Mouse (Mus musculus) heart, postnatal 10 days (tissue): ENCODE measurements around the gene Nup188. TPM values are rescaled to one million over a fixed set of nuclear protein-coding genes. Genes with fewer than 3 reads are reported as not detected.

ENCODE experiments used
- DNase-seq, 2 experiments: peaks; one replicate each; pipeline ENCODE4 v3.0.0; 2021
- intact Hi-C: fragments of 180-260 bp; cut with DNase I; formaldehyde crosslinking; loops from one replicate; pipeline ENCODE4 v1.15.1; 2025
- total RNA-seq, 2 experiments: library from RNA; stranded (reverse); gene quantifications; 2 replicates each; pipeline ENCODE4 v1.2.3; 2021

Nup188 gene
- total RNA-seq, 2 experiments from 2014 or later = 25.1 to 26.6 TPM

DNA sequence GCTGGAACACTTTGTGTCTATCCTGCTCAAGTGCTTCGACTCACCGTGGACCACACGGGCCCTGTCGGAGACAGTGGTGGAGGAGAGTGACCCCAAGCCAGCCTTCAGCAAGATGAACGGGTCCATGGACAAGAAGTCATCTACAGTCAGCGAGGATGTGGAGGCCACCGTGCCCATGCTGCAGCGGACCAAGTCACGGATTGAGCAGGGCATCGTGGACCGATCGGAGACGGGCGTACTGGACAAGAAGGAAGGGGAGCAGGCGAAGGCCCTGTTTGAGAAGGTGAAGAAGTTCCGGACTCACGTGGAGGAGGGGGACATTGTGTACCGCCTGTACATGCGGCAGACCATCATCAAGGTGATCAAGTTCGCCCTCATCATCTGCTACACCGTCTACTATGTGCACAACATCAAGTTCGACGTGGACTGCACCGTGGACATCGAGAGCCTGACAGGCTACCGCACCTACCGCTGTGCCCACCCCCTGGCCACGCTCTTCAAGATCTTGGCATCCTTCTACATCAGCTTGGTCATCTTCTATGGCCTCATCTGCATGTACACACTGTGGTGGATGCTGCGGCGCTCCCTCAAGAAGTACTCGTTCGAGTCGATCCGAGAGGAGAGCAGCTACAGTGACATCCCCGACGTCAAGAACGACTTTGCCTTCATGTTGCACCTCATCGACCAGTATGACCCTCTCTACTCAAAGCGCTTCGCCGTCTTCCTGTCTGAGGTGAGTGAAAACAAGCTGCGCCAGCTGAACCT, 30.4 kb upstream of the Nup188 start:
- intact Hi-C loops = no loop called here
- DNase-seq = no peak

DNA sequence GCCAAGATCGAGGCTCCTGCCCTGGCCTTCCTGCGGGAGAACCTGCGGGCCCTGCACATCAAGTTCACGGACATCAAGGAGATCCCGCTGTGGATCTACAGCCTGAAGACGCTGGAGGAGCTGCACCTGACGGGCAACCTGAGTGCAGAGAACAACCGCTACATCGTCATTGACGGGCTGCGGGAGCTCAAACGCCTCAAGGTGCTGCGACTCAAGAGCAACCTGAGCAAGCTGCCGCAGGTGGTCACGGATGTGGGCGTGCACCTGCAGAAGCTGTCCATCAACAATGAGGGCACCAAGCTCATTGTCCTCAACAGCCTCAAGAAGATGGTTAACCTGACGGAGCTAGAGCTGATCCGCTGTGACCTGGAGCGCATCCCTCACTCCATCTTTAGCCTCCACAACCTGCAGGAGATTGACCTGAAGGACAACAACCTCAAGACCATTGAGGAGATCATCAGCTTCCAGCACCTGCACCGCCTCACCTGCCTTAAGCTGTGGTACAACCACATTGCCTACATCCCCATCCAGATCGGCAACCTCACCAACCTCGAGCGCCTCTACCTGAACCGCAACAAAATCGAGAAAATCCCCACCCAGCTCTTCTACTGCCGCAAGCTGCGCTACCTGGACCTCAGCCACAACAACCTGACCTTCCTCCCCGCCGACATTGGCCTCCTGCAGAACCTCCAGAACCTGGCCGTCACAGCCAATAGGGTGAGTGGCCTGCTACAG, 29.4 kb upstream of the Nup188 start:
- no peak for DNase-seq
- intact Hi-C loops = no loop called here

DNA sequence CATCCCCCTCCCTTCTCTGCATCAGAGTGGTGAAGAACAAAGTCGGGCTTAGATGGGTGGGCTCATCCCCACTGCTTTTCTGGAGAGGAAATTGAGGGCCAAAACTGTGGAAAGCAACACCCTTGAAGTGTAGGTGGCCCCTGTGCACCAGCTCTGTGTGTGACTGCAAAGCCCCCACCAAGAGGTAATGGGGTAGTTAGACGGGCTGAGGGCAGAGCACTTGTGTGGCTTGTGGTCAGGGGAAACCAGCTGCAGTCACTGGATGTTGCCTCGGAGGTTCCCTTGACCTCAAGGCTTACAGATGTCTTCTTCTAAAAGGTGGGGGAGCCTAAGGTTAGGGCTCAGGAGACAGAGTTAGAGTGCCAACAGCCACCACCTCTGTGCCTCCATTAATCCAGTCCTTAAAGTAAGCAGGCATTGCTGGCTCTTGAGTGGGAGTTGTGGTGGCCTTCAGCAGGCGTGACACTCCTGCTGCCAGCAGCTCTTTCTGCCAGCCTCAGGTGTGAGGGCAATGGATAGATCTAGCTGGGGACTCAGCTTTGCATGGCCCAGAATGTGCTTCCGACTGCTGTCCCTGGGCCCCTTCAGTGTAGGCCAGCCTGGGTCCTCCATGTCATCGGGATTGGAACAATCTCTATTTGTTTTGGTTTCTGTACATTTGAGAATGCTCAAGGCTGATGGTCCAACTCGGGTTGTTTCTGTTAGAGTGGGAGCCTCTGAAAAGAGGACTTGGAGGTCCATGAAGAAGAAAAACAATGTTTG, 28.3 kb upstream of the Nup188 start:
- DNase-seq = peak in 1 of 2 experiments; percentile 5
- intact Hi-C loops = loop anchor here (1.0 kb wide), 1 partner anchor 16 kb away; no protein-coding TSS in a partner anchor

DNA sequence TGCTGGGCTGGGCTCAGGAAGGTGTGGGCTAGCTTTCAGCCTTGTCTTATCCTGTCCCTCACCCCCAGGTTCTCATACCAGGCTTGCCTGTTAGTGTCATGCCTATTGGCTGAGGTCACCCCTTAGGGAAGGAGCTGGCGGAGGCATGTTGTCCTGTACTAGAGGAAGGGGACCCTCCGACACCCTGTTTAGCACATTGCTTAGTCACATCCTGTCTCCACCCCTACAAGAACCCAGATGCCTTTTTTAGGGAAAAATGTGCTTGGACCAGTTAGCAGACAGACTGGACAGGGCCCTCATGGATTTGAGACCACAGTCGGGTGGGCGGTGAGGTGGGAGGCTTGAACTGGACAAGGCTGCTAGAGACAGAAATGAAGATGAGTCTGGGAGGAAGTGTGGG, 27.6 kb upstream of the Nup188 start:
- intact Hi-C loops = loop anchor here (1.0 kb wide), 1 partner anchor 16 kb away; no protein-coding TSS in a partner anchor
- peak; percentile 78 to 81 for DNase-seq

DNA sequence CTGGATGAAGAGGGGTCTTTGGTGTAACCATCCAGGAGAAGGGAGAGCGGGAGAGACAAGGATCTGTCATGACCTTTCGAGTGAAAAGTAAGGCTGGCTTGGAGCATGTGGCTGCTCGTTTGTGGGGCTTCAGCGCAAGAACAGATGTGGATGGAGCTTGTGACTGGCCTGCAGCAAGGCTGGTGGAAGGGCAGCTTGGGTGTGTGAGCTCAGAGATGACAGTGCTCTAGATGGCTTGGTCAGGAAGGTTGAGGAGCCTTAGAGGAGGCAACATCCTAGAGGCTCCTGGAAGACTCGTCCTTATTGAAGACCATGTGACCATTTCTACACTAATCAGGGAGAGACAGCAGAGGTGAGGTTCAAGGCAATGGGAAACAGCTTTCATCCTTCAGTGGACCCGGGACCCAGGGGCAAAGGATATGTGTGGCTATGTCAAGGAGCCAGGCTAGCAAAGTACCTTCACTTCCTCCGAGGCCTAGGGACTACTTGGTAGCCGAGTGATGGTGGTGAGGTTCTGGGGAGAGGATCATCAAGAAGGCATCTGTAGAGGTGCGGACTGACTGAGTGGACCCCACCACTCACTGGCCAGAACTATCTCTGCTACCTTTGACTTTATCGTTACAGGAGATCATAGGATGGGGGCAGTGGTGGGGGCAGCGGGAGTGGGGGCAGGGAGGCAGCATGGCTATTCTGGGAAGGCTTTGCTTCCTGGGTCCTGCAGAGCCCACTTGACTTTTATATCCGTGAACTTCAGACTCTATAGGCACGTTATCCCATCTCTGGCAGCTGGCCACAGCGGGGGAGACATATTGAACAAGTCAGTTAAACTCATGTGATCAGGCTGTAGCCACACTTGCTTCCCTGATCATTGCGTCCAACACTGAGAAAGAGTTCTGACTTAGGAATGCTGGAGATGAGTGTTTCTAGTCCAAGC, 26.8 kb upstream of the Nup188 start:
- intact Hi-C loops = no loop called here
- peak in 1 of 2 experiments; percentile 29 for DNase-seq

DNA sequence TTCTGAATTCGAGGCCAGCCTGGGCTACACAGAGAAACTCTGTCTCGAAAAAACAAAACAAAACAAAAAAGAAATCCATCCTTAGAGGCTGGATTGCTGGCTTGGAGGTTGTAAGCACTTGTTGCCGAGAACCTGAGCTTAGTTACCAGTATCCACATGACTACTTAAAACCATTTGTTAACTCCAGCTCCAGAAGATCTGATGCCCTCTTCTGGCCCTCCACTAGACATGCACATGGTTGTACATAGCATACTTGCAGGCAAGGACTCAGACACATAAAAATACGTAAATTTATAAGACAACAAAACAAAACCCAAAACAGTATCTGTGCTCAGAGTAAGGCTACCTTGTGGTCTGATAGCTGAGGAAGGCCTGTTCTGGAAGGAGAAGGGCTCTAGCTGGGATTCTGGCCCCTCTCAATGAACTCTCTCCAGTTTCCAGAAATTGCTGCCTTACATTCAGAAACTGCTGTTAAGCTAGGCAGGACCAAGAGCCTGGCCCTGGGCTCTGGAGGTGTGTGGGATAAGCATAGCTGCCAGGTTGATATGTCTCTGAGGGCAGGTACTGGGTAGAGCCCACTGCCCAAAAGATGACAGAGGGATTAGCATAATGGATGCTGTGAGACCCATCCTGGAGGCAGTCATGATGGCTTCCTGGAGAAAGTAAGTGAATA, 25.0 kb upstream of the Nup188 start:
- intact Hi-C loops = no loop called here
- no peak for DNase-seq

DNA sequence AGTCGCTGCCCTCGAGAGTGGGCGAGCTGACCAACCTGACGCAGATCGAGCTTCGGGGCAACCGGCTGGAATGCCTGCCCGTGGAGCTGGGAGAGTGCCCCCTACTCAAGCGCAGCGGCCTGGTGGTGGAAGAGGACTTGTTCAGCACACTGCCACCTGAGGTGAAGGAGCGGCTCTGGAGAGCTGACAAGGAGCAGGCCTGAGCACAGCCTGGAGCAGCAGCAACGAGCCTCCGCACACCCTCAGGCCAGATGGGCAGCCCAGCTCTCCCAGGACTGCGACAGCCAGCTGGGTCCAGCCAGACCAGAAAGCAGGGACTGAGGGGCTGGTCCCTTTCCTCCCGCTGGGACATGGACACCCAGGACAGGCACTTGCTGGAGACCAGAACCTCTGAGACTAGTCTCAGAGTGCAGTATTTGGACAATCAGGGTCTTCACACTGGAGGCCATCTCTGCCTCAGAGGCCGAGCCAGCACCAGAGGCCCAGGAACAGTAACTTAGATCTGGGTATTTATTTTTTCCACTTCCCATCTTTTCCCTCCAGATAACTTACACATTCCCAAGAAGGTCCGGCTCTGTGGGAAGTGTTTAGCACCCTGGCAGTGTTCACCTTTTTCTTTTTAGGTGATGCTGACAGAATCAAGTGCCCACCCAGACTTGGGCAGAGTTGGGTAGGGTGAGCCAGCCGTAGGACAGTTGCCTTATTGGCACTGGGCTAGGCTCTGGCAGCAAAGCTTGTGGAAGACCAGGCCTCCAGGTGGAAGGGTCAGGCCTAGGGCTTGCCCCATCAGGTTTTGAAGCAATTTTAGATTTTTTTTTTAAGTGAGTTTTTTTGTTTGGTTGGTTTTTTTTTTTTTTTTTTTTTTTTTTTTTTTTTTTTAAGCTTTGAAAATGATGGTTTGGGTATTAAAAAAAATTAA, 24.0 kb upstream of the Nup188 start:
- intact Hi-C loops = no loop called here
- DNase-seq = no peak

DNA sequence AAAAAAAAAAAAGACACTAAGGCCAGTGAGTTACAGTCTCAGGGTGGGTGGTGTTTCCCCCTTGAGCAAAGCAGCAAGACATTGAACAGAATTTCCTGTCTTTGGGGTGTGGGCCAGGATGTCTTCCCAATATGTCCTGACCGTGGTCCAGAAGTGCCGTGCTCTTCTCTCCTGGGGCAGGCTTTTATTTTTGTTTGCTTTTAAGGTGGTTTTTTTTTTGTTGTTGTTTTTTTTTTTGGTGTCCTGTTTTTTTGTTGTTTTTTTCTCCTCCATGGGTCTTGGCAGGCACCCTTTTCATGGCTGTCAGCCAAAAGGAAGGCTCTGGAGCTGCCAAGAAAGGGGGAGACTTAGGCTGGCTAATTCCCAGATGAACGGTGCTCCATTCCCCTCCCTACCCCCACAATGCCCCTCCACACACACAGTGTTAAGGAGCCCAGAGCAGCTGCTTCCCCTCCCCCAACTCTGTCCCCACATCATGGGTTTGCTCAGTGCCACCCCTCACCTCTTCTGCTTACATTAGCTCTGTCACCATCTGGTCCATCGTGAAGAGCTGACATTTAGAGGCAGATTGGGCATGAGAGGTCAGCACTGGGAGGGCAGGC, 23.3 kb upstream of the Nup188 start:
- DNase-seq = peak; percentile 70 to 75
- intact Hi-C loops = no loop called here

DNA sequence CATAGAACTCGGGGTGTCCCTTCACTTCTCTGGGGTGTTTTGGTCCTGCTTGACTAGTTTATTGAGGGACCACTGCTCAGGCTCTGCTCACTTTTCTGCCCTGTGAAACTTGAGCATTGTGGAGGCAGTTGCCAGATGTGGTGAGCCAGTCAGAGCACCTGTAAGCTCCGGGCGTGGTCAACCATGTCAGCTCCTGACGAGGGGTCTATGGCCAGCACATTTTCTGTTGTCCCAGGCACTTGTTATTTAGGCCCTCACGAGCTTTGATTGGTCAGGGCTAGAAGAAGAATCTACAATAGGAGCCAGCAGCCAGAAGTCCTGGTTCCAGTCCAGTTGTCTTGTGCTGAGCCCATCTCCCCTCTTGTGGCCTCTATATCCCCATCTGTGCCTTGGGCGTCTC, 22.4 kb upstream of the Nup188 start:
- no peak for DNase-seq
- intact Hi-C loops = no loop called here

DNA sequence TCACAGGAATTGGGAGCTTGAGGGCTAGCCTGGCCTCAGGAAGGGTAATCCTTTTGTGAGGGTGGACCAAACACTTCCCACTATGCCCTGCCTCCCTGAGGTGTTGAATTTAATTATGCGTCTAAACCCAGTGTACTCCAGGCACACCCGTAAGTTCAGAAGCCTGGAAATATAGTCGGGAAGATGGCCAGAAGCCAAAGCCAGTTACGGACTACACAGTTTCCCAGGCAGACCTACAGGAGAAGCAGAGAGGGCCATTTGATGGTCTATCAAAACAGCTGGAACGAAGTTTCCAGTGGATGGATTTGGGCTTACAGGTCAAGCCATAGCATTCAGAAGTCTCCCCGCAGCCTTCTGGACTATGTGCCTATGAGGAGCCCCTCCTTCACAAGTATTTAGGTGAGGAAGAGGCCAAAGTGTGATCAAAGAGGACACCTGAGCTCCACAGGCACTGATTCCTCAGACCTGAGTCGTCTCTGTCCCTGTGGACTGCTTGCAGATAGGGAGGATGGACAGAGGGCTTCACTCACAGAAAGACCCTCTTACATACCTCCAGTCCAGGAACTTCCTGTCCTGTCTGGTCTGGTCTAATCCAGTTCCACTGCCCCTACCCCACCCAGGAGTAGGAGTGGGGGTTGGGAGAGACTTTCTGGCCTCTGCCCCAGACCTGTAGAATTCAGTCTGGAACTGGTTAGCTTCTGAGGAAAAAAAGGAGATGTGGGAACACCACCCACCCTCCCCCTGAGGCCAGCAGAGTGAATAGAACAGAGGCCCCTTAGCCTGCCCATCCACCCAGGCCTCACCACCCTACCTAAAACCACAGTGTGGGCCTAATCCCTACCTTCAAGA, 21.3 kb upstream of the Nup188 start:
- no peak for DNase-seq
- intact Hi-C loops = no loop called here

DNA sequence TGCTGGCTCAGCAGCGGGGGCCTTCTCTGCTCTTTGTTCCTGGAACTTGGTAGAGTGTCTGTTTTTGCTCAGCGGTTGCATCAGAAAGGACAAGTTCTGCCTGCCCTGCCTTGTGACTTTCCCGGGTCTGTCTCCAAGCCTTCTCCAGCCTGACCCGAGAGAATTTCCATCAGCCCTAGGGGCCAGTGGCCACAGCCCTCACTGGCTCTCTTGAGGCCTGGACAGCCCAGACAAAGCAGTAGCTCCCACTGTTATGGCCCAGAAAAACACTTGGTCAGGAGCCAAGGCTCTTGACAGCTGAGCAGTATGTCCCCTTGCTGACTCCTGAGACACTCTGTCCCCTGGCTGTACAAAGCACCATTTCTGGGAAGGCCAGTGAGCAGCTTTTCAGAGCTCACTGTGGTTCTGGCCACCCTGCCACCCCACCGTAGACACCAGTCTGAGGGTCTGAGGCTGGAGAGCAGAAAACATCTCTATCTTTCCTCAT, 20.4 kb upstream of the Nup188 start, which contains the start of gene Phyhd1:
Gene Phyhd1, plus strand, starts transcription at position 437 of the 487 bp plus-strand sequence.
- intact Hi-C loops = loop anchor here (1.0 kb wide), 1 partner anchor 28 kb away; no protein-coding TSS in a partner anchor
- DNase-seq = peak; percentile 90 to 92

DNA sequence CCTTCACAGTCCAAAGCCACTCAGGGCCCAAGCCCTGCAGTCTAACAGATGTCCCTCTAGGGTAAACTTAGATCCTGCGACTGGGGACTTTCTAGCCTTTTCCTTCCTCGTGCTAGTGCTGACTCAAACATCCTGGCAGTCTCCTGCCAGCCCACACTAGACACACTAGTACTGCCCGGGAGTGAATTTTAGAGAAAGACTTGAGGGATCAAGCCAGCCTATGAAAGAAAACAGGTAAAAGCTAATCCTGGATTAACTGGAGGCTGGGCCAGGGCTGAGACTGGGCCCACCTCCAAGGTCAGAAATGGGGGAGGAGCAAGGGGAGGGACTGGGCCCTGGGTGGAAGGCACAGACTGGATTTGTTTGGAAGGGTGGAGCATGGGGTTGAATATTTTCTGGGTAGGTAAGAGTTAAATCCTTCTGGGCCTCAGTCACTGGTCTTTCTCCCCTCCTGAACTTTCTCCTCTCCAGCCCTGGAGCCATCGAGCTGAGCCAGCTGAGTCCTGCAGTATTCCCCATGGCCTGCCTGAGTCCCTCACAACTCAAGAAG, 19.7 kb upstream of the Nup188 start:
- peak; percentile 89 to 90 for DNase-seq
- intact Hi-C loops = loop anchor here (1.0 kb wide), 1 partner anchor 28 kb away; no protein-coding TSS in a partner anchor

DNA sequence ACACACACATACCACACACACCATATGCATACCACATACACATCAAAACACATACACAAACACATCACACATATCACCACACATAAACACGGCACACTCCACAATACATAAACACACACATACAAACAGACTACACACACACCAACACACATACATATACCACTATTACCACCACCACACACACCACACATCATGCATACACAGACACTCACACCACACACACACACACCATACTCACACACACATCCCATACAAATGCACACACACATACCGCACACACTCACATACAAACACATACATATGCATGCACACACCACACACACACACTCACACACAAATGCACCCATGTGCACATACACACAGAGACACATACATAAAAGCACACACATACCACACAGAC, 18.7 kb upstream of the Nup188 start:
- no peak for DNase-seq
- intact Hi-C loops = no loop called here

DNA sequence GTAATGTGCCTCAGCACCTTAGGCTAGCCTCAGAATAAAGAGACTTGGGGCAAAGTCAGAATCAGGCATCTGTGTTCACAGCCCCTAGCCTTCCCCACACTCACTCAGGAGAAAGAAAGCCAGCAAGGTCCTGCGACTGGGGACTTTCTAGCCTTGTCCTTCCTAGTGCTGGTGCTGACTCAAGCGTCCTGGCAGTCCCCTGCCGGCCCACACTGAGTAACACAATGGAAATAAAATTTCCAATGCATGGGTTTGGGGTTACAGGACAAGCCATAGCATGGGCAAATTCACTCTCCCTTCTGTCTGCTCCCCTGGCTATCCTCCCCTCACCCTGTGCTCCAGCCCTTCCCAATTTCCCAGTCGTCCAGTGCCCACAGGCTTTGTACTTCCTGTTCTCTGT, 17.8 kb upstream of the Nup188 start:
- intact Hi-C loops = no loop called here
- no peak for DNase-seq

DNA sequence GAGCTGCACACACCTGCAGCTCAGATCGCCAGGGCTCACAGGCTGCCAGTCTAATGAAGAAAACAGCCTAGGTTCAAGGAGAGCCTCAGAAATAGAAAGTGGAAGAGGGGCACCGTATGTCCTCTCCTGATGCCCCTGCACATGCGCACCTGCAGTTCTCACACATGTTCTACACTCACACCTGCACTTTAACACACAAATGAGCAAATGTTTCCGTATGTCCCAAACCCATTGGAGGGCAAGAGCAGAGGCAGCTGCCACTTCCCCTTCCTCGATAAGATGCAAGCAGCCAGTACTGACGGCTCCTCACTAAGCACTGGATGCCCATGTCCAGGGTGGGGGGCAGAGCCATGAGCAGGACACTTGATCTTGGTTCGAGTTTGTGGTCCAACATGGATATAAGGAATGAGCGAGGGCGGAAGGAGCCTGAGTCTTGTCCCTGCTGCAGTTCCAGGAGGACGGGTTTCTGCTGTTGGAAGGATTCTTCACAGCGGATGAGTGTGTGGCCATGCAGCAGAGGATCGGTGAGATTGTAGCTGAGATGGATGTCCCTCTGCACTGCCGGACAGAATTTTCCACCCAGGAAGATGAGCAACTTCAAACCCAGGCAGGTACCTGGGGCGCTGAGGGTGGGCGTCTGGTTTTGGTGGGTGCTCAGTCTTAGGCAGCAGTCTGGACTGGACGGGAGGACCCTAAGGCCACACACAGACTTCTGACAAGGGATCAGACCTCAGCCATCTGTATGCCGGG, 16.8 kb upstream of the Nup188 start:
- no peak for DNase-seq
- intact Hi-C loops = no loop called here

DNA sequence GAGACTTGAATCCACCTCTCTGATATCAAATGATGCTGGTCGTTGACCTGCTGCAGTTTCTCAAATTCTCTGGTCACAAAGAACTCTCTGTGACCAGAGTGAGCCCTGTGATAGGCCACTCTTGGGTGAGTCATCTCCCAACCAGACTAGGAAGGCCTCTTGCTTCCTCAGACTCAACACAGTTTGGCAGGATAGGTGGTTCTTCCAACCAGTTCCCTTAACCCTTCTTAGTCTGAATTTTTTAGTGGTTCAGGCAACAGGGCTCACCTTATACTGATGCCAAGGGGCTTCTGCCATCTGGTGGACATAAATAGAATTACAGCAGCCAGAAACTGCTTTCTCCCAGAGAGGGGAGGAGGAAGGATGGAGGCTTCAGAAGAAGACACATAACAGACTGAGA, 16.1 kb upstream of the Nup188 start:
- peak; percentile 87 to 88 for DNase-seq

More for the DNA sequence above, 16.1 kb upstream of the Nup188 start:
- intact Hi-C loops = loop anchor here (2.0 to 5.0 kb wide), 3 partner anchors 63 to 141 kb away; partner anchors contain the start of gene Spout1
